Mouse (Mus musculus): ENCODE results near the gene Il11. TPM values are rescaled to one million over a fixed set of nuclear protein-coding genes. Genes with fewer than 3 reads are reported as not detected.

Il11 gene
- polyA plus RNA-seq, 1 experiment from 2014 or later, result 0.17 TPM

DNA sequence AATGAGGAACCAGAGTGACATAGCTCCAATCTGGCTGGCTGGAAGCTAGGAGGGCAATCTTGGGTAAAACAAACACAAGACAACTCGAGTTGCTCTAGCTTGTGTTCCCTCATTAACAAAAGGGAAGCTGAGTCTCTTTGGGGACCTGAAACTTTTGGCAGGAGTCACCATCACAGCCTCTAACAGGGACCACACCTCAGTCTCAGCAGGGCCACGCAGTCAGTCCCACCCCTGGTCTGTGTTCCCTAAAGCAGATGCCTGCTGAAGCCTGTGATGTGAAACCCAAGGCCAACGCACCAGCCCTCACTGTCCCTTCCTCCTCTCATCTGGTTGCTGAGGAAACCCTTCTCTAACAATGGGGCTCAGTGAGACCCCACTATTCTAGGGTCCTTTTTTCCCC is 529 bp downstream of the Il11 start:
- H3K27me3 ChIP-seq, result peaks cover 54% of the 10 kb centered on the region

DNA sequence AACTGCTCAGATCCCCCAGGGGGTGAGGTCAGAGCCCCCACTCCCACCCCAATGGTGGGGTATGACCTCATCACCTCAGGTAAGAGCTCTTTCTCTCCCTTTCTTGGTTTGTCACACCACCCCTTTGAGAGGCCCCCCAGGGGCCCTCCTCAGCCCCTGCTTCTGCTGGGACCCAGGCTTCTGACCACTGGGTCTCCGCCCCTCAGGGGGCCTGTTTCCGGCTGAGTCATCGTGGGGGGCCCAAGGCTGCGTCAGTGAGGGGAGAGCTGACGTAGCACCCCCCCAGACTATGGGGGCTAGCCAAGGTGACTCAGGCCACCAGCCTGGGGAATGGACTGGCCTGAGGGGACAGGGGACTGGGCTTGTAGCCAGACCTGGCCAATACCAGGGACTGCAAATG is 2.7 kb downstream of the Il11 start:
- Histone ChIP-seq H3K36me3 (ENCODE audit: poor library complexity, severe bottlenecking) (no peaks in the 10 kb centered on the region), H3K9ac (no peak overlapping the region), H3K27me3 (peaks cover 76% of the 10 kb centered on the region), H3K4me2 (no peak overlapping the region), H3K9me3 (replicated peaks) (no peaks in the 10 kb centered on the region), H3K27ac (no peak overlapping the region), H3K4me1 (peaks cover 10% of the 10 kb centered on the region), H3K4me3 (no peak overlapping the region)
- ATAC-seq, result no peak
- WGBS, result 44% methylated on average over 5 of the region's 5 CpGs

More for the DNA sequence above, 529 bp downstream of the Il11 start:
- ATAC-seq, result no peak
- Histone ChIP-seq H3K27ac (no peak overlapping the region), H3K36me3 (ENCODE audit: poor library complexity, severe bottlenecking) (no peaks in the 10 kb centered on the region), H3K9me3 (replicated peaks) (no peaks in the 10 kb centered on the region), H3K4me2 (no peak overlapping the region), H3K4me3 (no peak overlapping the region), H3K4me1 (peaks cover 5% of the 10 kb centered on the region; the same call in 1 of the 2 replicates), H3K9ac (no peak overlapping the region)
- 54% methylated on average over 3 of the region's 3 CpGs for WGBS

- Histone ChIP-seq H3K4me1 (peaks cover 10% of the 10 kb centered on the region), H3K27me3 (peaks cover 80% of the 10 kb centered on the region), H3K4me3 (peak overlapping the region; percentile 31; the same call in 1 of the 2 replicates), H3K4me2 (no peak overlapping the region), H3K27ac (no peak overlapping the region), H3K9me3 (replicated peaks) (no peaks in the 10 kb centered on the region), H3K9ac (no peak overlapping the region), H3K36me3 (ENCODE audit: poor library complexity, severe bottlenecking) (no peaks in the 10 kb centered on the region)
- WGBS, result 2% methylated on average over 14 of the region's 20 CpGs
- 0 out of 2 replicates have a peak, but pooled peaks have one; percentile 13 for ATAC-seq
These were observed 4.6 kb downstream of the Il11 start for GRCm38 (mm10) chr7:4777851-4778637.

DNA sequence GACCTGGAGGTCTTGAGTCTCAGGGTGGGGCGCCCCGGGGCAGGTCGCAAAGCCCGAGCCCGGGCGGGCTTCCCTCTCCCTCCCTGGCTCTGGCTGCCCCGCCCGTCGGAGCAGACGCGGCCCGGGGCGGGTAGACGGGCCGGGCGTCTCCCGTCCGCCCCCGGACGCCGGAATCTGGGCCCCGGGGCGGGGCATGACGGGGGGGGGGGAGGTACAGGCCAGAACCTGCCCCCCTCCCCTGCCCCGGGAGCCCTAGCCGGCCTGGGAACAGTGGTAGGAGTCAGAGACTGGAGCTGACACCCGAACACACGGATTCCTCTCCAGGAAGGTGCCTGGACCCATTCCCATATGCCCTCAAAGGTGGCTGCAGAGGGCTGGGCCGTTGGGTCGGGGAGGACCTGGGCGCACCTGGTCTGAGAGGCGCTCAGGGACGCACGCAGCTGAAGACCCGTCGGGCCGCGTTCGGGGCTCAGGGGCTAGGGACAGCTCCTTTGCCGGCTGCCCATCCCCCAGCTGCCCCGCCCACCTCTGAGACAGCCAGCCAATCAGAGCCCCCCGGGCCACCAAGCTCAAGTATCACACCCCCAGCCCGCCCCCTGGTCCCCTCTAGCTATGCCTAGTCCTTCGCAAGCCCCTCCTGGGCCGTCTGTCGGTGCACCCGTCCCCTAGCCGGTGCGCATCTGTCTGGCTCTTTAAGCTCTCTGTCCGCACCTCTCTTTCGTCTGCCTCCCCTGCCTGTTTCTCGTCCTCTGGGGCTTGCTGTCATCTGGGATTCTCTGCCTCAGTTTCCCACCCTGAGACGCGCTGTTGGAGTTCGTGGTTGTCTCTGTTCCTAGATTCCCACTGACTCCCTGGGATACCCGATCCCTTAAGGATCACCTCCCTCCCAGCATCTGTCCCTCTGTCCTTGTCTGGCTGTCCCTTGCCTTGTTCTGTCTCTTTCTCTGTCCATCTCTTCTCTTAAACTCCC is 5.5 kb downstream of the Il11 start:
- no peaks in the 10 kb centered on the region for H3K9me3 ChIP-seq (replicated peaks)
- H3K4me3 ChIP-seq, result peak overlapping the region; percentile 31
- H3K9ac ChIP-seq, result peak overlapping the region; percentile 47
- ATAC-seq, result peak; percentile 86
- H3K27ac ChIP-seq, result no peak overlapping the region
- H3K4me2 ChIP-seq, result peak overlapping the region; percentile 51
- no peaks in the 10 kb centered on the region for H3K36me3 ChIP-seq (ENCODE audit: poor library complexity, severe bottlenecking)
- H3K4me1 ChIP-seq, result peaks cover 10% of the 10 kb centered on the region
- WGBS, result under 1% methylated on average over 33 of the region's 56 CpGs
- peaks cover 78% of the 10 kb centered on the region for H3K27me3 ChIP-seq

DNA sequence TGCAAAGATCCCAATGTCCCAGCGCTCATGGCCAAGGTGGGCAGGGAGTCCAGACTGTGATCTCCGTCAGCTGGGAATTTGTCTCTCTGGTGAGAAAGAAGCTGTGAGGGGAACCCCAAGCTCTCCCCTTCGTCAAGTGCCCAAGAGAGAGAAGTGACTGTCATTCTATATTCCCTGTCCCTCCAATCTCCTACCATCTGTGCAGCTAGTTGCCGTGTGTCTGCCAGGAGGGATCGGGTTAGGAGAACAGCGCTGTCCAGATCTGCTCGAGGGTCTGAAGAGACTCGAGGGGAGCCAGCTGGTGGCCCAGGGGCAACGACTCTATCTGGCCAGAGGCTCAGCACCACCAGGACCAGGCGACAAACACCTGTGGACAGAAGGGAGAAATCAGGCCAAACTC is 6.5 kb downstream of the Il11 start:
- Histone ChIP-seq H3K27ac (no peak overlapping the region), H3K4me2 (no peak overlapping the region), H3K36me3 (ENCODE audit: poor library complexity, severe bottlenecking) (no peaks in the 10 kb centered on the region), H3K4me3 (no peak overlapping the region), H3K27me3 (peaks cover 68% of the 10 kb centered on the region), H3K4me1 (peaks cover 10% of the 10 kb centered on the region), H3K9me3 (replicated peaks) (no peaks in the 10 kb centered on the region), H3K9ac (no peak overlapping the region)
- 62% methylated on average over 10 of the region's 10 CpGs for WGBS
- no peak for ATAC-seq

- H3K9me3 ChIP-seq (replicated peaks), result no peaks in the 10 kb centered on the region
- no peak within 1 kb of the TSS for H3K27ac ChIP-seq
- no peaks in the 10 kb centered on the region for H3K4me1 ChIP-seq
- WGBS, result 71% methylated on average over 5 of the region's 5 CpGs
- peaks cover 29% of the 10 kb centered on the region for H3K27me3 ChIP-seq
- no peak within 1 kb of the TSS for H3K4me3 ChIP-seq
- H3K9ac ChIP-seq, result no peak within 1 kb of the TSS
- ATAC-seq, result no peak
- H3K4me2 ChIP-seq, result no peak within 1 kb of the TSS
- H3K36me3 ChIP-seq (ENCODE audit: poor library complexity, severe bottlenecking), result no peaks in the 10 kb centered on the region
These were observed 11.5 kb downstream of the Il11 start, which contains the start of gene Fam71e2 for GRCm38 (mm10) chr7:4771202-4771601. TSS of gene Fam71e2 (minus strand) at chr7:4771302.

GRCm38 (mm10) chr7:4764946-4765710 is 17.5 kb downstream of the Il11 start:
- H3K4me2 ChIP-seq, result peak overlapping the region; percentile 1; the same call in 1 of the 2 replicates

DNA sequence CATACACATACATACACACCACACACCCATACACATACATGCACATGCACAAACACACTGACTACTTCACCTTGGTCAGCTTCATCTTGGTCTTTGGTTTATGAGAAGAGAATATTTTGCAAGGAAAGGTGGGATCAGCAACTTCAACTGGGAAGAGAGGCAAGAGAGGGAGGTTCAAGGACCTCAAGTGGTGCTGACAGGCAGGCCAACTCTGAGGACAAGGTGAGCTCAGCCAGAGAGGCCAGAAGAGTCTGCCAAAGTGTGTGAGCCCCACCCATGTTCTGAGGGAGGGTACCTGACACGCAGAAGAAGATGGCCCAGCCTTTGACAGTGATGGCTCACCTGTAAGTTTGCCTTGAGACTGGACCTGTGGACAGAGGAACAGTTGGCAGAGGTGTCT is 23.0 kb downstream of the Il11 start:
- no peak for ATAC-seq
- no peak overlapping the region for H3K9ac ChIP-seq
- peaks cover 2% of the 10 kb centered on the region for H3K4me1 ChIP-seq
- H3K27me3 ChIP-seq, result peaks cover 8% of the 10 kb centered on the region; the same call in 1 of the 2 replicates
- WGBS, result 31% methylated on average over 1 of the region's 1 CpGs
- H3K9me3 ChIP-seq (replicated peaks), result no peaks in the 10 kb centered on the region; the same call in 1 of the 2 replicates
- H3K4me3 ChIP-seq, result no peak overlapping the region
- H3K4me2 ChIP-seq, result no peak overlapping the region
- no peaks in the 10 kb centered on the region for H3K36me3 ChIP-seq (ENCODE audit: poor library complexity, severe bottlenecking)
- no peak overlapping the region for H3K27ac ChIP-seq

More at GRCm38 (mm10) chr7:4764946-4765710, 17.5 kb downstream of the Il11 start:
- H3K27me3 ChIP-seq, result peaks cover 11% of the 10 kb centered on the region; the same call in 1 of the 2 replicates
- 0 out of 2 replicates have a peak overlapping the region, but pooled peaks have one; percentile 14 for H3K9ac ChIP-seq
- H3K4me1 ChIP-seq, result peaks cover 17% of the 10 kb centered on the region
- H3K27ac ChIP-seq, result no peak overlapping the region
- H3K36me3 ChIP-seq (ENCODE audit: poor library complexity, severe bottlenecking), result no peaks in the 10 kb centered on the region
- ATAC-seq, result no peak
- H3K4me3 ChIP-seq, result no peak overlapping the region
- WGBS, result 2% methylated on average over 4 of the region's 4 CpGs
- no peaks in the 10 kb centered on the region for H3K9me3 ChIP-seq (replicated peaks)

DNA sequence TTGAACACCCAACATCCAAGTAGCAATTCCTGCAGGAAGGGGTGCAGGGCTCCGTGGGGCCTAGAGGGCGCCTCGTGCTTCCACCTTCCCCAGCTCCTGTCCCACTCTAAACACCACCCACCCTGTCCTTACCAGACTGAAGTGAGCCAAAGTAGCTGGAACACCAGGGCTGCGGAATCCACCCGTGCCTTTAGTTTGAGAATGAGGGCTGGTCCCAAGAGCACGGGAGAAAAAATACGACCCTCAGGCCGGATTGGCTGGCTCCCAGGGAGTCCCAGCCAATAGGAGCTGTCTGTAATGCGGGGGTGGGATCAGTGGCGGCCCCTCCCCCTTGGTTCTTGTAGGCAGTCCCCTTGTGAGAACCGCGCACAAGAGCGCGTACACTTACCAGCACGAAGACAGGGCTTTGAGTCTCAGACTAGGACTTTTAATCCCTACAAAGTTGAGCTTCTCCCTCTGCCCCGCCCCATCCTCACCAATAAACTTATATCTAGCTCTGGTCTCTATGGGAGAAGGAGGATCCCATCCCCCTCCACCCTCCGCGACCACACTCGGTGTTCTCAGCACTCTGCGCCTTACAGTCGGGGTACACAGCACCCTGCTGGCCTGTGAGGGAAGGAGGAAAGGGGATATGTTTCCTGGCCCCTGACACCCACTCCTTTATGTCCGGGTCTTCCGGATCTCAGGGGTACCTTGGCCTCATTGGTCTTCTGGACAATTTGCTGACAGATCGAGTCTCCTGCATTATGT is 29.7 kb downstream of the Il11 start, which contains the start of gene Cox6b2:
Cox6b2 (minus strand) TSS at position 274 of the 750 bp plus-strand sequence.
- ATAC-seq, result peak; percentile 91
- H3K4me1 ChIP-seq, result peaks cover 21% of the 10 kb centered on the region
- no peak within 1 kb of the TSS for H3K27ac ChIP-seq
- 3% methylated on average over 24 of the region's 24 CpGs for WGBS
- H3K9me3 ChIP-seq (replicated peaks), result no peaks in the 10 kb centered on the region; the same call in 1 of the 2 replicates
- peak within 1 kb of the TSS; percentile 33 for H3K4me3 ChIP-seq
- H3K27me3 ChIP-seq, result peaks cover 12% of the 10 kb centered on the region; the same call in 1 of the 2 replicates
- 0 out of 2 replicates have a peak within 1 kb of the TSS, but pooled peaks have one; percentile 10 for H3K9ac ChIP-seq
- no peaks in the 10 kb centered on the region for H3K36me3 ChIP-seq (ENCODE audit: poor library complexity, severe bottlenecking)
- H3K4me2 ChIP-seq, result peak within 1 kb of the TSS; percentile 54

GRCm38 (mm10) chr7:4751971-4752820 is 30.5 kb downstream of the Il11 start:
- no peak overlapping the region for H3K27ac ChIP-seq
- 0 out of 2 replicates have a peak overlapping the region, but pooled peaks have one; percentile 10 for H3K9ac ChIP-seq
- H3K36me3 ChIP-seq (ENCODE audit: poor library complexity, severe bottlenecking), result peaks cover under 1% of the 10 kb centered on the region; the same call in 1 of the 2 replicates
- peak; percentile 60 for ATAC-seq
- peak overlapping the region; percentile 54 for H3K4me2 ChIP-seq
- H3K4me3 ChIP-seq, result peak overlapping the region; percentile 33
- H3K4me1 ChIP-seq, result peaks cover 21% of the 10 kb centered on the region
- under 1% methylated on average over 30 of the region's 30 CpGs for WGBS
- peaks cover 12% of the 10 kb centered on the region; the same call in 1 of the 2 replicates for H3K27me3 ChIP-seq
- H3K9me3 ChIP-seq (replicated peaks), result no peaks in the 10 kb centered on the region; the same call in 1 of the 2 replicates
